Mouse (Mus musculus): Measurements from ENCODE around the gene Mical1. TPM values are rescaled to one million over a fixed set of nuclear protein-coding genes. Genes with fewer than 3 reads are reported as not detected.

Mical1 gene
- total and polyA plus RNA-seq, 3 experiments, result 23.0 to 67.4 (median 36.3) TPM

GRCm38 (mm10) chr10:41450137-41450670, 25.9 kb upstream of the Mical1 start, which contains the start of gene Zbtb24:
TSS of gene Zbtb24 (plus strand) at chr10:41450383.
- peak within 1 kb of the TSS; percentile 29; the same call in 1 of the 2 replicates for H3K27ac ChIP-seq (ENCODE audit: insufficient read depth, low read depth)
- TF ChIP-seq ZNF384 (IDR thresholded peaks at IDR 0.05; ENCODE audit: low read depth, low read length) (no peak), NELFE (IDR thresholded peaks at IDR 0.05; ENCODE audit: low read depth, low read length) (peak; percentile 98), ZC3H11A (IDR thresholded peaks at IDR 0.05; ENCODE audit: low read depth, low read length) (no peak), ZKSCAN1 (IDR thresholded peaks at IDR 0.05; ENCODE audit: borderline replicate concordance, low read depth, low read length) (no peak), SIN3A (IDR thresholded peaks at IDR 0.05; ENCODE audit: low read length) (peak; percentile 97), PAX5 (IDR thresholded peaks at IDR 0.05; ENCODE audit: low read length) (no peak), JUN (IDR thresholded peaks at IDR 0.05; ENCODE audit: insufficient read depth, low read depth, low read length) (no peak), ETS1 (conservative IDR thresholded peaks at IDR 0.05; ENCODE audit: low read depth, low read length) (0 out of 2 replicates have a peak, but pooled peaks have one; percentile 10), ELF1 (IDR thresholded peaks at IDR 0.05; ENCODE audit: low read depth, low read length) (peak; percentile 100), CHD2 (IDR thresholded peaks at IDR 0.05; ENCODE audit: low read length) (peak; percentile 48), EP300 (IDR thresholded peaks at IDR 0.05; ENCODE audit: low read length) (no peak), MAFK (IDR thresholded peaks at IDR 0.05; ENCODE audit: insufficient replicate concordance, low read length) (0 out of 2 replicates have a peak, but pooled peaks have one; percentile 30), MYC (IDR thresholded peaks at IDR 0.05; ENCODE audit: low read depth, low read length) (peak; percentile 47; the same call in 1 of the 2 replicates), UBTF (IDR thresholded peaks at IDR 0.05; ENCODE audit: low read depth, low read length) (peak; percentile 66; the same call in 1 of the 2 replicates), RCOR1 (conservative IDR thresholded peaks at IDR 0.05; ENCODE audit: low read depth, low read length) (peak; percentile 82; the same call in 1 of the 2 replicates), MXI1 (IDR thresholded peaks at IDR 0.05; ENCODE audit: low read depth, low read length) (peak; percentile 77; the same call in 1 of the 2 replicates), KAT2A (IDR thresholded peaks at IDR 0.05; ENCODE audit: insufficient replicate concordance, low read length) (peak; percentile 82), ZMIZ1 (IDR thresholded peaks at IDR 0.05; ENCODE audit: low read depth, low read length) (peak; percentile 97), POLR2AphosphoS2 (IDR thresholded peaks at IDR 0.05; ENCODE audit: low read depth, low read length) (peak; percentile 95), USF1 (IDR thresholded peaks at IDR 0.05; ENCODE audit: low read depth, low read length) (peak; percentile 100), JUND (conservative IDR thresholded peaks at IDR 0.05; ENCODE audit: low read depth, low read length) (no peak), USF2 (conservative IDR thresholded peaks at IDR 0.05; ENCODE audit: low read depth, low read length) (peak; percentile 98), IRF4 (IDR thresholded peaks at IDR 0.05; ENCODE audit: low read depth, low read length) (peak; percentile 53; the same call in 1 of the 2 replicates), BHLHE40 (IDR thresholded peaks at IDR 0.05; ENCODE audit: low read depth, low read length) (peak; percentile 84), TCF12 (IDR thresholded peaks at IDR 0.05; ENCODE audit: low read depth, low read length) (peak; percentile 90), CTCF (conservative IDR thresholded peaks at IDR 0.05 in 1 of 2, IDR thresholded peaks at IDR 0.05 in 1 of 2; ENCODE audit: low read depth in 2 of 2, low read length in 2 of 2) (no peak), E2F4 (IDR thresholded peaks at IDR 0.05; ENCODE audit: insufficient replicate concordance, low read depth, low read length) (peak; percentile 77; the same call in 1 of the 2 replicates), HCFC1 (IDR thresholded peaks at IDR 0.05; ENCODE audit: low read depth, low read length) (peak; percentile 83), TBP (conservative IDR thresholded peaks at IDR 0.05; ENCODE audit: low read depth, low read length) (peak; percentile 95), CHD1 (IDR thresholded peaks at IDR 0.05; ENCODE audit: low read depth, low read length) (0 out of 2 replicates have a peak, but pooled peaks have one; percentile 30), SMC3 (IDR thresholded peaks at IDR 0.05; ENCODE audit: low read depth, low read length) (no peak), GABPA (IDR thresholded peaks at IDR 0.05; ENCODE audit: insufficient replicate concordance, low read depth, low read length) (no peak), RAD21 (IDR thresholded peaks at IDR 0.05; ENCODE audit: low read depth, low read length) (no peak), POLR2A (IDR thresholded peaks at IDR 0.05; ENCODE audit: low read depth, low read length) (peak; percentile 98), MAX (IDR thresholded peaks at IDR 0.05; ENCODE audit: low read length) (peak; percentile 98), MEF2A (IDR thresholded peaks at IDR 0.05; ENCODE audit: borderline replicate concordance, low read depth, low read length) (peak; percentile 47; the same call in 1 of the 2 replicates), NRF1 (IDR thresholded peaks at IDR 0.05; ENCODE audit: low read depth, low read length) (peak; percentile 37; the same call in 1 of the 2 replicates), MAZ (IDR thresholded peaks at IDR 0.05; ENCODE audit: low read depth, low read length) (peak; percentile 87)
- H3K9ac ChIP-seq (ENCODE audit: insufficient read depth, low read depth), result peak within 1 kb of the TSS; percentile 95
- dilution Hi-C loops (cut with MboI; ENCODE audit: extremely low pct_ligation_motif_present, extremely low pct_unique_long_range_greater_than_20kb, low sequenced_read_pairs) (no loop called here), in situ Hi-C loops (cut with MboI; ENCODE audit: low pct_ligation_motif_present, low pct_unique_long_range_greater_than_20kb, low sequenced_read_pairs) (no loop called here)
- peak within 1 kb of the TSS; percentile 85 to 90 (median 88) for H3K4me3 ChIP-seq (replicated peaks in 1 of 3; ENCODE audit: low read depth in 2 of 3, low read length in 2 of 3, poor library complexity in 1 of 3)
- no peaks in the 10 kb centered on the region for H3K9me3 ChIP-seq (replicated peaks; ENCODE audit: low read length)
- no peaks in the 10 kb centered on the region for H3K27me3 ChIP-seq (replicated peaks)
- peaks cover 20 to 38% of the 10 kb centered on the region in 2 experiments for H3K36me3 ChIP-seq (replicated peaks in 1 of 2; ENCODE audit: control insufficient read depth in 1 of 2, insufficient read depth in 1 of 2, low read length in 1 of 2)
- H3K79me2 ChIP-seq (replicated peaks; ENCODE audit: control insufficient read depth, extremely low read depth, insufficient read depth, poor library complexity, severe bottlenecking), result peaks cover 23% of the 10 kb centered on the region
- H3K4me1 ChIP-seq (ENCODE audit: control insufficient read depth in 1 of 2, insufficient read depth in 2 of 2), result peaks cover 14 to 38% of the 10 kb centered on the region in 2 experiments
- peak within 1 kb of the TSS; percentile 92 for H3K4me2 ChIP-seq (ENCODE audit: insufficient read depth, low read depth, poor library complexity, severe bottlenecking)
- DNase-seq (ENCODE audit: extremely low read depth), result peak; percentile 97

All from CH12.LX (cell line).